Comparison of ENCODE assay signal across 11 mouse cellular contexts in the genomic region with DNA sequence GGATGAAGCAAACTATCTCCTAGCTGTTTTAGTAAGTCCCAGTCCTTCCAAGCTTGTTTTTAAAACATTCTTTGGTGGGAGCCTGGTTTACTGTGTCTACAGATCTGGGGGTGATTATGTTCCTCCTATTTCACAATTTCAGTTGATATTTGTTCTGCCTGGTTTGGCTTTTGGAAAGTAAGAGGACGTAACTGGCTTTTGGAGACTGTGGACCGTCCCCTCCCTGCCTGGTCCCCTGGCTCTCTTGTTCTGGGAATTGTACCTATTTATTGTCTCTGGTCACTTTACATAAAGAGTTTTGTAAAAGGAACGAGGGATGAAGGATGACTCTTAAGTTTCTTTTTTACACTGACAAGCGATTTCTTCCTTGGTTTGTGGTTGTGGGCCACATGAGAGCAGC.
"Had no signal": no experiment of that assay in that cellular context is flagged by ENCODE, and none has a peak within 500 bp of the region (broad histone marks: within the 10 kb centered on the region; RNA-seq: fewer than 3 reads in every experiment).

No protein-coding gene starts in this region.

- H3K27me3 ChIP-seq: limb, embryonic 12.5 days; liver, embryonic 13.5 days; midbrain, embryonic 15.5 days; neural tube, embryonic 12.5 days had no signal

- H3K4me2 ChIP-seq: hindbrain, embryonic 14.5 days; limb, embryonic 12.5 days; liver, embryonic 13.5 days; midbrain, embryonic 11.5 days; midbrain, embryonic 15.5 days; neural tube, embryonic 12.5 days had no signal

- H3K9ac ChIP-seq: hindbrain, embryonic 14.5 days; limb, embryonic 12.5 days; liver, embryonic 13.5 days; midbrain, embryonic 15.5 days; neural tube, embryonic 12.5 days had no signal

- H3K4me1 ChIP-seq: liver, embryonic 13.5 days had no signal

- H3K9me3 ChIP-seq: limb, embryonic 12.5 days; liver, embryonic 13.5 days; midbrain, embryonic 15.5 days; neural tube, embryonic 12.5 days had no signal

- ATAC-seq: inflammation-experienced regulatory T-cells, adult 6 months; intestine, postnatal 0 days; midbrain, embryonic 15.5 days had no signal

- H3K4me3 ChIP-seq: limb, embryonic 12.5 days; liver, embryonic 13.5 days; midbrain, embryonic 15.5 days; neural tube, embryonic 12.5 days had no signal

- H3K27ac ChIP-seq: hindbrain, embryonic 14.5 days; limb, embryonic 12.5 days; liver, embryonic 13.5 days; midbrain, embryonic 15.5 days; neural tube, embryonic 12.5 days had no signal

- H3K36me3 ChIP-seq: limb, embryonic 12.5 days; liver, embryonic 13.5 days; midbrain, embryonic 15.5 days; neural tube, embryonic 12.5 days had no signal

- DNase-seq: kidney, adult 8-10 months; liver, embryonic 13.5 days; thymus, adult 2 months; thymus, postnatal 25 days had no signal
